Mouse (Mus musculus) CH12F3 (cell line): Measurements from ENCODE around the gene Farp1.

Experiments
- in situ Hi-C: fragments of 300-500 bp; cut with MboI; formaldehyde crosslinking; loops from 2 replicates; pipeline ENCODE4 v1.14.3; 2020; ENCODE audit warnings: low sequenced_read_pairs

The Farp1 gene

GRCm38 (mm10) chr14:121143831-121144455 lies 108.9 kb downstream of the Farp1 start:
- in situ Hi-C loops, result no loop called here

GRCm38 (mm10) chr14:121144496-121144895 lies 109.5 kb downstream of the Farp1 start:
- in situ Hi-C loops, result no loop called here

GRCm38 (mm10) chr14:121145291-121145690 lies 110.3 kb downstream of the Farp1 start:
- in situ Hi-C loops, result no loop called here

- in situ Hi-C loops, result no loop called here
Measured at GRCm38 (mm10) chr14:121145698-121146097, 110.7 kb downstream of the Farp1 start.

- in situ Hi-C loops, result no loop called here
Measured at GRCm38 (mm10) chr14:121146213-121146612, 111.2 kb downstream of the Farp1 start.

- in situ Hi-C loops, result no loop called here
Measured at GRCm38 (mm10) chr14:121147026-121147425, 112.0 kb downstream of the Farp1 start.

- in situ Hi-C loops, result no loop called here
Measured at GRCm38 (mm10) chr14:121148088-121148785, 113.2 kb downstream of the Farp1 start.

- in situ Hi-C loops, result no loop called here
Measured at GRCm38 (mm10) chr14:121149984-121150383, 115.0 kb downstream of the Farp1 start.

- in situ Hi-C loops, result no loop called here
Measured at GRCm38 (mm10) chr14:121151837-121152236, 116.8 kb downstream of the Farp1 start.

- in situ Hi-C loops, result no loop called here
Measured at GRCm38 (mm10) chr14:121152771-121153170, 117.8 kb downstream of the Farp1 start.

- in situ Hi-C loops, result no loop called here
Measured at GRCm38 (mm10) chr14:121153260-121153659, 118.3 kb downstream of the Farp1 start.

GRCm38 (mm10) chr14:121155173-121155572 lies 120.2 kb downstream of the Farp1 start:
- in situ Hi-C loops, result no loop called here

- in situ Hi-C loops, result no loop called here
Measured at GRCm38 (mm10) chr14:121158616-121159015, 123.6 kb downstream of the Farp1 start.

- in situ Hi-C loops, result no loop called here
Measured at GRCm38 (mm10) chr14:121162822-121163221, 127.8 kb downstream of the Farp1 start.

- in situ Hi-C loops, result no loop called here
Measured at GRCm38 (mm10) chr14:121164866-121165265, 129.9 kb downstream of the Farp1 start.

- in situ Hi-C loops, result no loop called here
Measured at GRCm38 (mm10) chr14:121165408-121166037, 130.5 kb downstream of the Farp1 start.

GRCm38 (mm10) chr14:121166038-121166436 lies 131.0 kb downstream of the Farp1 start:
- in situ Hi-C loops, result no loop called here

GRCm38 (mm10) chr14:121168716-121169115 lies 133.7 kb downstream of the Farp1 start:
- in situ Hi-C loops, result no loop called here

- in situ Hi-C loops, result no loop called here
Measured at GRCm38 (mm10) chr14:121170321-121170720, 135.3 kb downstream of the Farp1 start.

- in situ Hi-C loops, result no loop called here
Measured at GRCm38 (mm10) chr14:121172065-121173036, 137.4 kb downstream of the Farp1 start.

- in situ Hi-C loops, result no loop called here
Measured at GRCm38 (mm10) chr14:121175385-121175784, 140.4 kb downstream of the Farp1 start.
